Mouse (Mus musculus): ENCODE results near the gene Fgfr2.

The Fgfr2 gene

GRCm38 (mm10) chr7:132258216-132258615, 864.9 kb downstream of the Fgfr2 start:
- H3K9me3 ChIP-seq (ENCODE audit: low read length) = no peaks in the 10 kb centered on the region
- no peaks in the 10 kb centered on the region for H3K36me3 ChIP-seq (ENCODE audit: insufficient read depth, low read length)
- peaks cover 7% of the 10 kb centered on the region for H3K4me1 ChIP-seq (replicated peaks; ENCODE audit: low read depth, low read length)
- H3K27me3 ChIP-seq (ENCODE audit: insufficient read depth, low read length) = peaks cover 4% of the 10 kb centered on the region; the same call in 1 of the 2 replicates
- no peak for TF ChIP-seq NANOG (IDR thresholded peaks at IDR 0.05; ENCODE audit: borderline replicate concordance, low read length)
- TF ChIP-seq POU5F1 (IDR thresholded peaks at IDR 0.05; ENCODE audit: borderline replicate concordance, low read length) = no peak
- TF ChIP-seq CTCF (conservative IDR thresholded peaks at IDR 0.05; ENCODE audit: low read length) = no peak
- H3K4me3 ChIP-seq (replicated peaks; ENCODE audit: low read length) = no peak overlapping the region

GRCm38 (mm10) chr7:132253513-132253912, 869.6 kb downstream of the Fgfr2 start:
- no peaks in the 10 kb centered on the region for H3K9me3 ChIP-seq (ENCODE audit: low read length)
- peaks cover 17% of the 10 kb centered on the region for H3K27me3 ChIP-seq (ENCODE audit: insufficient read depth, low read length)
- no peak for TF ChIP-seq CTCF (conservative IDR thresholded peaks at IDR 0.05; ENCODE audit: low read length)
- TF ChIP-seq POU5F1 (IDR thresholded peaks at IDR 0.05; ENCODE audit: borderline replicate concordance, low read length) = no peak
- no peak for TF ChIP-seq NANOG (IDR thresholded peaks at IDR 0.05; ENCODE audit: borderline replicate concordance, low read length)
- H3K4me1 ChIP-seq (replicated peaks; ENCODE audit: low read depth, low read length) = peaks cover under 1% of the 10 kb centered on the region
- H3K4me3 ChIP-seq (replicated peaks; ENCODE audit: low read length) = no peak overlapping the region
- H3K36me3 ChIP-seq (ENCODE audit: insufficient read depth, low read length) = no peaks in the 10 kb centered on the region

GRCm38 (mm10) chr7:132253078-132253477, 870.1 kb downstream of the Fgfr2 start:
- H3K9me3 ChIP-seq (ENCODE audit: low read length) = no peaks in the 10 kb centered on the region
- H3K4me1 ChIP-seq (replicated peaks; ENCODE audit: low read depth, low read length) = peaks cover 5% of the 10 kb centered on the region
- H3K27me3 ChIP-seq (ENCODE audit: insufficient read depth, low read length) = peaks cover 20% of the 10 kb centered on the region
- no peak for TF ChIP-seq CTCF (conservative IDR thresholded peaks at IDR 0.05; ENCODE audit: low read length)
- TF ChIP-seq NANOG (IDR thresholded peaks at IDR 0.05; ENCODE audit: borderline replicate concordance, low read length) = no peak
- no peak for TF ChIP-seq POU5F1 (IDR thresholded peaks at IDR 0.05; ENCODE audit: borderline replicate concordance, low read length)
- H3K4me3 ChIP-seq (replicated peaks; ENCODE audit: low read length) = no peak overlapping the region
- no peaks in the 10 kb centered on the region for H3K36me3 ChIP-seq (ENCODE audit: insufficient read depth, low read length)

- Histone ChIP-seq H3K4me1 (replicated peaks; ENCODE audit: low read depth, low read length) (peaks cover 29% of the 10 kb centered on the region), H3K36me3 (ENCODE audit: insufficient read depth, low read length) (no peaks in the 10 kb centered on the region), H3K27me3 (ENCODE audit: insufficient read depth, low read length) (peaks cover 29% of the 10 kb centered on the region), H3K4me3 (replicated peaks; ENCODE audit: low read length) (no peak overlapping the region), H3K9me3 (ENCODE audit: low read length) (no peaks in the 10 kb centered on the region)
- TF ChIP-seq POU5F1 (IDR thresholded peaks at IDR 0.05; ENCODE audit: borderline replicate concordance, low read length) (no peak), CTCF (conservative IDR thresholded peaks at IDR 0.05; ENCODE audit: low read length) (no peak), NANOG (IDR thresholded peaks at IDR 0.05; ENCODE audit: borderline replicate concordance, low read length) (no peak)
These were observed 873.5 kb downstream of the Fgfr2 start for GRCm38 (mm10) chr7:132249563-132250119.

- Histone ChIP-seq H3K4me3 (replicated peaks; ENCODE audit: low read length) (no peak overlapping the region), H3K4me1 (replicated peaks; ENCODE audit: low read depth, low read length) (peaks cover 41% of the 10 kb centered on the region), H3K27me3 (ENCODE audit: insufficient read depth, low read length) (peaks cover 29% of the 10 kb centered on the region), H3K36me3 (ENCODE audit: insufficient read depth, low read length) (no peaks in the 10 kb centered on the region), H3K9me3 (ENCODE audit: low read length) (no peaks in the 10 kb centered on the region)
- no peak for TF ChIP-seq POU5F1 (IDR thresholded peaks at IDR 0.05; ENCODE audit: borderline replicate concordance, low read length)
- TF ChIP-seq NANOG (IDR thresholded peaks at IDR 0.05; ENCODE audit: borderline replicate concordance, low read length) = no peak
- no peak for TF ChIP-seq CTCF (conservative IDR thresholded peaks at IDR 0.05; ENCODE audit: low read length)
These were observed 875.6 kb downstream of the Fgfr2 start for GRCm38 (mm10) chr7:132247567-132247966.

GRCm38 (mm10) chr7:132247091-132247490, 876.1 kb downstream of the Fgfr2 start:
- no peak overlapping the region for H3K4me3 ChIP-seq (replicated peaks; ENCODE audit: low read length)
- peaks cover 29% of the 10 kb centered on the region for H3K27me3 ChIP-seq (ENCODE audit: insufficient read depth, low read length)
- no peaks in the 10 kb centered on the region for H3K9me3 ChIP-seq (ENCODE audit: low read length)
- TF ChIP-seq NANOG (IDR thresholded peaks at IDR 0.05; ENCODE audit: borderline replicate concordance, low read length) (no peak), CTCF (conservative IDR thresholded peaks at IDR 0.05; ENCODE audit: low read length) (no peak), POU5F1 (IDR thresholded peaks at IDR 0.05; ENCODE audit: borderline replicate concordance, low read length) (no peak)
- H3K36me3 ChIP-seq (ENCODE audit: insufficient read depth, low read length) = no peaks in the 10 kb centered on the region
- peaks cover 46% of the 10 kb centered on the region for H3K4me1 ChIP-seq (replicated peaks; ENCODE audit: low read depth, low read length)

- no peaks in the 10 kb centered on the region for H3K9me3 ChIP-seq (ENCODE audit: low read length)
- no peaks in the 10 kb centered on the region for H3K36me3 ChIP-seq (ENCODE audit: insufficient read depth, low read length)
- peaks cover 29% of the 10 kb centered on the region for H3K27me3 ChIP-seq (ENCODE audit: insufficient read depth, low read length)
- peaks cover 48% of the 10 kb centered on the region for H3K4me1 ChIP-seq (replicated peaks; ENCODE audit: low read depth, low read length)
- H3K4me3 ChIP-seq (replicated peaks; ENCODE audit: low read length) = no peak overlapping the region
- no peak for TF ChIP-seq NANOG (IDR thresholded peaks at IDR 0.05; ENCODE audit: borderline replicate concordance, low read length)
- TF ChIP-seq POU5F1 (IDR thresholded peaks at IDR 0.05; ENCODE audit: borderline replicate concordance, low read length) = no peak
- no peak for TF ChIP-seq CTCF (conservative IDR thresholded peaks at IDR 0.05; ENCODE audit: low read length)
These were observed 877.4 kb downstream of the Fgfr2 start for GRCm38 (mm10) chr7:132245730-132246129.

- Histone ChIP-seq H3K36me3 (ENCODE audit: insufficient read depth, low read length) (no peaks in the 10 kb centered on the region), H3K27me3 (ENCODE audit: insufficient read depth, low read length) (peaks cover 22% of the 10 kb centered on the region; the same call in 1 of the 2 replicates), H3K4me3 (replicated peaks; ENCODE audit: low read length) (no peak overlapping the region), H3K4me1 (replicated peaks; ENCODE audit: low read depth, low read length) (peaks cover 48% of the 10 kb centered on the region), H3K9me3 (ENCODE audit: low read length) (no peaks in the 10 kb centered on the region)
- TF ChIP-seq CTCF (conservative IDR thresholded peaks at IDR 0.05; ENCODE audit: low read length) (no peak), NANOG (IDR thresholded peaks at IDR 0.05; ENCODE audit: borderline replicate concordance, low read length) (no peak)
These were observed 878.5 kb downstream of the Fgfr2 start for GRCm38 (mm10) chr7:132244637-132245036.

GRCm38 (mm10) chr7:132243225-132243624, 879.9 kb downstream of the Fgfr2 start:
- 0 out of 2 replicates have a peak overlapping the region, but pooled peaks have one; percentile 7 for H3K4me3 ChIP-seq (replicated peaks; ENCODE audit: low read length)
- H3K4me1 ChIP-seq (replicated peaks; ENCODE audit: low read depth, low read length) = peaks cover 45% of the 10 kb centered on the region
- no peaks in the 10 kb centered on the region for H3K36me3 ChIP-seq (ENCODE audit: insufficient read depth, low read length)
- no peaks in the 10 kb centered on the region for H3K9me3 ChIP-seq (ENCODE audit: low read length)
- no peak for TF ChIP-seq POU5F1 (IDR thresholded peaks at IDR 0.05; ENCODE audit: borderline replicate concordance, low read length)
- TF ChIP-seq CTCF (conservative IDR thresholded peaks at IDR 0.05; ENCODE audit: low read length) = no peak
- no peak for TF ChIP-seq NANOG (IDR thresholded peaks at IDR 0.05; ENCODE audit: borderline replicate concordance, low read length)
- H3K27me3 ChIP-seq (ENCODE audit: insufficient read depth, low read length) = peaks cover 9% of the 10 kb centered on the region; the same call in 1 of the 2 replicates

All from E14TG2a.4 (cell line).